Mouse (Mus musculus) thymus, adult 18-20 months (tissue): ENCODE measurements around the gene Kcnb1.
A peak's percentile ranks its signal among the peaks of the same experiment; 100 is the strongest.

Experiments used
- DNase-seq, 2 experiments: peaks; one replicate each; pipeline ENCODE4 v3.0.0; 2022; ENCODE audit warnings: mixed read lengths in 2 of 2

Gene Kcnb1

DNA sequence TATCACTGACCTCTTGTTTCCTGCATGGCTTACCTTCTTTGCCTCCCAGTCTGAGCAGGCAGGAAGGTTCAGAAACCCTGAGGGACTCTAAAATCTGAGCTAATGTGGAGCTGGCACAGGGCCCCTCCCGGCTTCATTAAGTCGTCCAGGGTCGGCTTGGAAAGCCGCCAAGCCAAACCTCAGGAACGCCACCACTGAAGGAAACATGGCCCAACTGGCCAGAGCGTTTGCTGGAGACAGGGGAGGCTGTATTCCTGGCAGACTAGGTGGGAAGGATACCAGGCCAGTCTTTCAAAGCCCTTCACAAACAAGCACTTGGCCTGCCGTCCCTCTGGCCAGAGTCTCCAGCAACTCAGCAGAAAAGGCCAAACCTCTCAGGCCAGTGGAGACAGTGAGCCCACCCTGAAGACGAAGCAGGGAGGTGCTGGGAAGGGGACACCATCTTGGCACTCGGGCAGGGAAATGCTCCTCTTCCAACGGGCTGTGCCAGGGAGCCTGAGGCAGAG is 27.4 kb downstream of the Kcnb1 start:
- DNase-seq, result no peak

DNA sequence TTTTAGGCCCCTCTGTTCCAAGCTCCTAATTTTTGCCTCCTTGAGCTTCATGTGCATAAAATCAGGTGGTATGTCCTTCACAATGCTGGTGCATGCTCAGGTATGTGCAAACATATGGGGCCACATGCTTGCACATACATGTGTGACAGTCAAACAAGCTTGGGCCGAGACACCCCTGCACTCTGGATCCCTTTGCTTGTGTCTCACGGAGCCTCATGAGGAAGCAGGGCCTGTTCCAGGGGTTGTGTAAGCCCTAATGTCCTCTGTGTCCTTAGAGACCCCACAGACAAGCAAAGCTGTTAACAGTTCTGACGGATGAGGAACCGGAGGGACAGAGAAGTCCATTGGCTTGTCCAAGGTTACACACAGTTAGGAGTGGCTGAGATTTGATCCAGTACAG is 30.2 kb downstream of the Kcnb1 start:
- no peak for DNase-seq

DNA sequence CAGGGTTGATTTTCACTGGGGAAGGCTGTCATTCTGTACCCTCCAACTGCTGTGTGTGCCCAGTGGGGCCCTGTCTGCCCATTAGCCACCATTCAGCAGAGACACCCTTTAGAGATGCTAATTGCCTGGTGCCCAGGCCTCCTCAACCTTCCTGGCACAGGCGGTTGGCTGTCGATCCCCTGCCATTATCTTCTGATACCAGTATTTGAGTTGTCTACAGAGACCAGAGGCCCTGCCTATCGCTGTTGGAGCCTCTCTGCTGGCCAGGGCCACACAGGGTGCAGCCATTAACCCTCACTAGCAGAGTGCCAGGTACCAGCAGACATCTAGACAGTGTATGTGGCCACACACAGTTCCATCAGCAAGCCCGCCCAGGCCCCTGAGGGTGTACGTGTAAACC is 31.2 kb downstream of the Kcnb1 start:
- DNase-seq, result no peak

- no peak for DNase-seq
Observed at GRCm38 (mm10) chr2:167156118-167156715, 33.7 kb downstream of the Kcnb1 start.

GRCm38 (mm10) chr2:167155541-167155973 is 34.4 kb downstream of the Kcnb1 start:
- no peak for DNase-seq

DNA sequence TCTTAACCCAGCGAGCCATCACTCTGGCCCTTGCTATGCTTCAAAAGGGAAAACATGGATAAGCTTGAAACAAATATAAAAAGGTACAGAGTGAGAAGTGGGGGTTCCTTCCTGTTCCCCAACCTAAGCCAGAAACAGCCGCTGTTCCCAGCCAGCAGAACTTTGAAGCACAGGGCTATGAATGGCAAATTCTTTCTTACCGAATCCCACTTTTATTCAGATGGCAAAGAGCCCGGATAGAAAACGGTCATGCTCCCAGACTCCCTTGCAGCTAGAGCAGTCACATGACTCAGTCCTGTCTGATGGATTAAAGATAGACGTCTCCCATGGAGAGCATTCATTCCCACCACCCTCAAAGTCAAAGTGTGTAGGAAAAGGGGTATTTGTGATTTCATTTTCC is 39.1 kb downstream of the Kcnb1 start:
- no peak for DNase-seq

GRCm38 (mm10) chr2:167150135-167150534 is 39.8 kb downstream of the Kcnb1 start:
- no peak for DNase-seq

- DNase-seq, result no peak
Observed at GRCm38 (mm10) chr2:167149035-167149434, 40.9 kb downstream of the Kcnb1 start.

GRCm38 (mm10) chr2:167147708-167148107 is 42.2 kb downstream of the Kcnb1 start:
- DNase-seq, result no peak

- DNase-seq, result no peak
Observed at GRCm38 (mm10) chr2:167145904-167146303, 44.1 kb downstream of the Kcnb1 start.

DNA sequence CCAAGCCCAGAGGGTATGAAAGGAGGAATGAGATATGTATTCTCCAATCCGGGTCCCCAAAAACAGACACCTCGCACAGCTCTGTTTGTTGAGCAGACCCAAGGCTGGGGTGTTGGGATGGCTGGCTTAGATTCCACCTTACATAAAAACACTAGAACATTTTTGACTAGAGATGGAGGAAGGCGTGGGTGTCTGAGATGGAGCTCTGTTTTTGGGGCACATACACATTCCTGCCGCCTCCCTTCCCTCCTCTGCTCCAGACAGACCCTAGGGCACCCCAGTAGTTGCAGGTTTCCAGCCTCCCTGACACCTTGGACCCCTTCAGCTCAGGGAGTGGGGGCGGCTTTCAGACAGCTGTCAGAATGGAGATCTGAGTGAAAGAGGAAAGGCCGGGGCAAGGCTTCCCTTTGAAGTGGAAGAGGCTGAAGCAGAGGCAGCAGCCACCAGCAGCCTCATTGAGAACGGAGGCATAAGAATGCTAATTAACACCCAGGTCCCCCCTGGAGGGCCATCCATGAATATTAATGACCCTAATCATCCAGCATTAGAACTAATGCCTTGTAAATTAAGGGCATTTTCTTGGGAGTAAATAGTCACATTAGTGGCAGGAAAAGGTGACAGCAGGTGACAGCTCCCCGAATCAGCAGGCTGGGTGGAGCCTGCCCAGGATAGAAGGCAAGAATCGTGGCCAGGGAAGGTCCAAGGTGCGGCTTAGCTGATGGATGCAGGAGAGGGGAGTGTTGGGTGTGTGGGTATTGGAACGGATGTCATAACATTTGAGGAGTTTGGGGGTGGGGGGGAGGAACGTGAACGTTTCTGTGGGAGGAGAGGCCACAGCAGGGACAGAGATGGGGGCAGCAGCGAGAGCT is 45.3 kb downstream of the Kcnb1 start:
- DNase-seq, result no peak

DNA sequence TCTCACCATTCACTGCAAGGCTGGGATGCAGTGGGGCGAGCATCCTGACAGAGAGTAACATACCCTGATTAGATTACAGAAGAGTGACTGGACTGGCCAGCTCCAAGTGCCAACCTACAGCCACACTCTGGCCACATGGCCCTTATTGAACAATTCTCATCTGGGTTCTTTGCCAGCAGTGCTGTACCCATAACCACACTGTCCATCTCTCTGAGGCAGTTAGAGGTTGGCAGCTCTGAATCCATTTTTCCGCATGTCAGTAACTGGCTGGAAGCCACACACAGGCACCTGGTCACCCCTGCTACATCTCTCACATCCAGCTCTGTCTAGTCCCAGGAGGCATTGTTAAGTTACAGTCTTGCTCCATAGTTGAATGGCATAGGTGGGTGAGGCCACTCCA is 46.0 kb downstream of the Kcnb1 start:
- no peak for DNase-seq

GRCm38 (mm10) chr2:167142282-167142681 is 47.7 kb downstream of the Kcnb1 start:
- no peak for DNase-seq

- no peak for DNase-seq
Observed at GRCm38 (mm10) chr2:167141810-167142209, 48.1 kb downstream of the Kcnb1 start.

- peak; percentile 25 to 36 for DNase-seq
Observed at GRCm38 (mm10) chr2:167139801-167140269, 50.1 kb downstream of the Kcnb1 start.

DNA sequence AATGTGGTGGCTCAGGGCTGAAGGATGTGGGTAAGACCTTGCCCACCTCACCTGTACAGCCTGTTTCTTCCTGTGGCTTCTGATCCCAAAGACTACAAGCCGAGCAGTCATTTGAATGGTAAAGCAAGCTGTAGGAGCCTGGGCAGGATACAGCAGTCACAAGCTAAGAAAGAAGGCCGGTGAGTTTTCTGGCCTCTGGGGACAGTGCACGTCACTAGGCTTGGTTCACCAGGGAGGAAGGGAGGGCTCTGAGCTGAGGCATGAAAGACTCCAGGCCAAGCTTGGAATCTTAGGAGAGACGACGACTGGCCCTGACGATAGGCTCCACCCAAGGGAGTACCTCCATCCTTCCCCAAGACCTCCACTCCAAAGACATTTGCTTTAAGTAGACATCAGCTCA is 51.3 kb downstream of the Kcnb1 start:
- no peak for DNase-seq

DNA sequence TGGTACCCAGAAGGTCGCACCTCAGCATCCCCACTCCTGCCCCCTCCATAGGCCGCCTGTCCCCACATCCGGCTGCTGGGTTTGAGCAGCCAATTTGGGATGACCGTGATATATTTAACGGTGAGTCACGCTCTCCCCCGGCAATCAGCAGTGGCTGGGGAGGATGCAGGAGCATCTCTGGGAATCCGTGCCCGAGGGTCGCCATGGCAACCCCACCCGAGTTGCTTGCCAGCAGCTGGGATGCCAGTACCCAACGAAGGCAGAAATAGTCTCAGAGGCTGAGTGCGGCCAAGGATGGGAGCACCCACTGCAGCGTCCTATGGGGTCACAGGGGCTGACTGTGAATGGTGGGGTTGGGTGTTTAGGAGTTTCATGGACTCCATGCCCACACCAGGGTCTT is 53.0 kb downstream of the Kcnb1 start:
- no peak for DNase-seq

GRCm38 (mm10) chr2:167132041-167132440 is 57.9 kb downstream of the Kcnb1 start:
- no peak for DNase-seq

- no peak for DNase-seq
Observed at GRCm38 (mm10) chr2:167130050-167130770, 59.7 kb downstream of the Kcnb1 start.

- DNase-seq, result no peak
Observed at GRCm38 (mm10) chr2:167129608-167129955, 60.4 kb downstream of the Kcnb1 start.

DNA sequence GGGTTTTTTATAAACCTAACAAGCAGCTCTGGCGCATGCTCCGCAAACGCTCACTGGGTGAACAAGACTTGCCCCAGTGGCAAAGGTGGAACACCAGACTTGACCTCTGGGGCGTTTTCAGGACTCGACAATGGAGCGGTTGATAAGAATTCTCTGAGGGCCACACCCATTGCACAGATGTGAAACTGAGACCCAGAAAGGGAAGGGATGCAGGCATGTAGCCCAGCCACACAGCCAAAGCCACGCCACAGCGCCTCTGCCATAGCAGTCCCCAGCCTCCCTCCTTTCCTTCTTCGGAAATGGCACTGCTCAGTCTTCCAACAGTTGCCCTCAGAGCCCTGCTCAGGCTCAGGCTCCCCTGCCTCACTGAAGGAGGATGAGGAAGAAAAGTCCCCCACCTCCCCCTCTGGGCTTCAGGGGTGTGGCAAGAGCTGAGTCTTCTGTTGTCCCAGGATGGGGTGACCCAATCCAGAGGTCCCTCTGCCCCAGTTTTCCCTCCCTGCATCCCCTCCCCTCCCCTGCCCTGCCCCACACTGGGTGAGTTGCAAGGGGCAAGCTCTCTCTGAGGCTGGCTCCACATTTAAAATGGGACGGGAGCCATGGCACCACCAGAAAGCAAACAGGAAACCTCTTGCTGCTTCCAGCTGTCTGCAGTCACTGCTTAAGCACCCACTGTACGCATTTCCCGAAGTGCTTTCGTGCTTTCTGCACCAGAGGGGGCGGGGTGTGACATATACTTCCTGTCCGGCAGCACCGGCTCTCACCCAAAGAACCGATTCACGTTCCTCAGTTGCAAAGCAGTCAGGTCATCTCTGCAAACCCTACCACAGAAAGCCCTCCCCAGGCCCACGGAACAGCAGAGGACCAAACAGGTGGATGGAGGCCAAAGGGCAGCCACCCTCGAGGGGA is 61.0 kb downstream of the Kcnb1 start:
- peak; percentile 17 to 21 for DNase-seq

GRCm38 (mm10) chr2:167127404-167127803 is 62.6 kb downstream of the Kcnb1 start:
- DNase-seq, result no peak
